Mouse (Mus musculus) thymus, postnatal 0 days (tissue): ENCODE results near the gene Olfr1056. TPM values are rescaled to one million over a fixed set of nuclear protein-coding genes. Genes with fewer than 3 reads are reported as not detected.
"Not testable (repeated sequence)": the region's sequence is repeated elsewhere in the genome, so short reads cannot be mapped to it uniquely, and the experiment has no call there.

Source experiments
- DNase-seq: peaks from one replicate; pipeline ENCODE4 v3.0.0-alpha.2; 2015; ENCODE audit warnings: low spot score
- polyA plus RNA-seq: library from polyadenylated mRNA; unstranded; fragments of >200 nt; fragmentation: Nextera tagmentation; extraction: Ambion mirVana; gene quantifications from 2 replicates; pipeline ENCODE4 v1.2.1, GENCODE M21; 2015

Olfr1056 gene
- polyA plus RNA-seq, result not detected in 2 replicates

DNA sequence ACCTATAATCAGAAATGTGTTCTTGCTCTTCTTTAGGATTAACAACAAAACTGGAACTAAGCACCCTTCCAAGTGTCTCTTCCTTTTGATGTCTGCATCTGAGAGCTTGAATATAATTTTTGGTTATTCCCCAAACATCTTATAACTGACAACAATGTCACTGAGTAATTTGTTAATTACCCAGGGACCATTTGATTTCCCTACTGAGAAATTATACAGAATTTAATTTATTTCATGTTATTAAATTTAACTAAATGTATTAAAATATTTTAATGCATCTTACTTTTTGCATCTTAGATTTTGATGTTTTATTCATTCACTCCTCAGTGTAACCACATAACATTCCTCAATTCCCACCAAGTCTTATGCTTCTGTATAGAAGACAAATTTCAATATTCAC, at the start of gene Olfr1056:
Gene Olfr1056 (minus strand): TSS at position 101 of the 400 bp plus-strand sequence.
- no peak for DNase-seq

GRCm38 (mm10) chr2:86395114-86395513, 32.8 kb upstream of the Olfr1056 start:
- DNase-seq, result no peak

GRCm38 (mm10) chr2:86388461-86388860, 26.2 kb upstream of the Olfr1056 start, which contains the start of gene Olfr1058:
Gene Olfr1058, minus strand, starts transcription at chr2:86388561.
- not testable (repeated sequence) for DNase-seq

DNA sequence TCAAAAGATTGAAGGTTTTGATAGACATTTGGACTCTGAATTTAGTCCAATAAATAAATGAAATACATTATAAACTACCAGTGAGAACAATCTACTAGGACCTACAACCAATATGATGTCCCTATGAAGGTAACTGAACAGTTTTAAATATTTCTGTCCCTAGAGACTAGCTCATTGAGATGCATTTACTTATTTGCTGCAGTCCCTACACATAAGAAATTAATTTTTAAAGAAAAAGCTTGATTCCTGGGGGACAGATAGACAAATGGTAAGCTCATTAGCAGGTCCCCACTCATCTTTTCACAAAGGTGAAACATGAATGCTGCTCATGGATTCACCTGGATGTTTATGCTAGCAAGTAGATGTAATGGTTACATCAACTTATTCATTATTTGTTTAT, 16.0 kb upstream of the Olfr1056 start, which contains the start of gene Olfr1057:
Gene Olfr1057 (minus strand): TSS at position 101 of the 400 bp plus-strand sequence.
- no peak for DNase-seq

DNA sequence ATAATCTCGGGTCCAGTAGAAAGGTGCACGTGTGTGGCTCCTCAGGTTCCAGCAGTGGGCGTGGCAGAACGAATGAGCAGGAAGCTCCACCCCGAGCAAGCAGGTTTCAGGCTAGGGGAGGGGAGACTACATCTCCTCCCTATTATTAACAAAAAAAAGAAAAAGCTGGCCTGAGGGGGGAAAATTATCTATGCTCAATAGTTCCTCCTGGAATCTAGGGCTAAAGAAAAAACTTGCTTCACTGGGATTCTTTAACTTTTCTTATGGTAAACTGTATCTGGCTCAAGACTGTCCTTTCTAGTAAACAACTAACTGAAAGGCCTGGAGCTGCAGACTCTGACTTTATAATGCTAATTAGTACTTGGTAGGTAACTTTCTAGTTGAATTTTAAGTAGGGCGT, 4.1 kb upstream of the Olfr1056 start:
- not testable (repeated sequence) for DNase-seq

- not testable (repeated sequence) for DNase-seq
Observed at GRCm38 (mm10) chr2:86351751-86352150, 10.5 kb downstream of the Olfr1056 start.

- no peak for DNase-seq
Observed at GRCm38 (mm10) chr2:86350184-86350583, 12.1 kb downstream of the Olfr1056 start, which contains the start of gene Olfr1055. Gene Olfr1055, minus strand, starts transcription at chr2:86350284.

DNA sequence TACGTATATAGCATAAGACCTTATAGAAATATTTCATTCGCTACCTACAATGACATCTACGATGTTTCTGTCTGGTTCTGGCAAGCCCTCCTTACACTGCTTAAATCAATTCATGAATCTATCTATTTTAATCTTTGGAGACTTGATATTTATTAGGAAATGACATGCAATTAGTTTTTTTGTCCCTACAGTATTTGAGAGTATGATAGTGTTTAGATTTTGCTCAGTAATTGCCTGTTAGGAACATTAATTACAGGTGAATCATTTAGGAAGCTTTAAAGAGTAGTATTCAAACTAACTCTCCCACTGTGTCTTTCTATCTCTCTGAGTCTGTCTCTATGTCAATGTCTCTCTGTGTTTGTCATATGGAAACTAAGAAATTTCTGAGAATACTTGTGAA, 26.9 kb downstream of the Olfr1056 start, which contains the start of gene Olfr1054:
Gene Olfr1054 (minus strand): TSS at position 101 of the 400 bp plus-strand sequence.
- no peak for DNase-seq

- DNase-seq, result no peak
Observed at GRCm38 (mm10) chr2:86315184-86315583, 47.1 kb downstream of the Olfr1056 start, which contains the start of gene Olfr1053. Gene Olfr1053, minus strand, starts transcription at chr2:86315284.

Other genes starting within 250 kb of the Olfr1056 start
- gene Olfr1039, start 226.5 kb downstream of the Olfr1056 start, polyA plus RNA-seq, result not detected in 2 replicates
- not detected in 2 replicates for gene Olfr1040, start 215.7 kb downstream of the Olfr1056 start, polyA plus RNA-seq
- not detected in 2 replicates for gene Olfr1042, start 200.6 kb downstream of the Olfr1056 start, polyA plus RNA-seq
- not detected in 2 replicates for gene Olfr1043, start 194.9 kb downstream of the Olfr1056 start, polyA plus RNA-seq
- gene Olfr1044, start 184.6 kb downstream of the Olfr1056 start, polyA plus RNA-seq, result not detected in 2 replicates
- gene Olfr52, start 176.8 kb downstream of the Olfr1056 start, polyA plus RNA-seq, result not detected in 2 replicates
- gene Olfr1045, start 159.5 kb downstream of the Olfr1056 start, polyA plus RNA-seq, result not detected in 2 replicates
- not detected in 2 replicates for gene Olfr1046, start 143.2 kb downstream of the Olfr1056 start, polyA plus RNA-seq
- not detected in 2 replicates for gene Olfr1047, start 131.1 kb downstream of the Olfr1056 start, polyA plus RNA-seq
- not detected in 2 replicates for gene Olfr1048, start 122.2 kb downstream of the Olfr1056 start, polyA plus RNA-seq
- gene Olfr1049, start 104.1 kb downstream of the Olfr1056 start, polyA plus RNA-seq, result not detected in 2 replicates
- not detected in 2 replicates for gene Olfr1051, start 83.4 kb downstream of the Olfr1056 start, polyA plus RNA-seq
- gene Olfr1052, start 70.0 kb downstream of the Olfr1056 start, polyA plus RNA-seq, result not detected in 2 replicates
- not detected in 2 replicates for gene Olfr1053, start 47.2 kb downstream of the Olfr1056 start, polyA plus RNA-seq
- not detected in 2 replicates for gene Olfr1054, start 27.0 kb downstream of the Olfr1056 start, polyA plus RNA-seq
- gene Olfr1055, start 12.2 kb downstream of the Olfr1056 start, polyA plus RNA-seq, result not detected in 2 replicates
- gene Olfr1057, start 15.9 kb upstream of the Olfr1056 start, polyA plus RNA-seq, result not detected in 2 replicates
- gene Olfr1058, start 26.1 kb upstream of the Olfr1056 start, polyA plus RNA-seq, result 0.08 TPM in 1 of 2 replicates, not detected in the other
- not detected in 2 replicates for gene Olfr1061, start 51.6 kb upstream of the Olfr1056 start, polyA plus RNA-seq
- 0.06 and 0.07 TPM in 2 replicates for gene Olfr1062, start 64.3 kb upstream of the Olfr1056 start, polyA plus RNA-seq
- not detected in 2 replicates for gene Olfr1065, start 88.1 kb upstream of the Olfr1056 start, polyA plus RNA-seq
- gene Olfr1066, start 93.8 kb upstream of the Olfr1056 start, polyA plus RNA-seq, result not detected in 2 replicates
- gene Olfr228, start 124.9 kb upstream of the Olfr1056 start, polyA plus RNA-seq, result not detected in 2 replicates
- not detected in 2 replicates for gene Olfr1076, start 146.0 kb upstream of the Olfr1056 start, polyA plus RNA-seq
- not detected in 2 replicates for gene Olfr1079, start 180.0 kb upstream of the Olfr1056 start, polyA plus RNA-seq
- gene Olfr1080, start 195.8 kb upstream of the Olfr1056 start, polyA plus RNA-seq, result not detected in 2 replicates
- not detected in 2 replicates for gene Olfr1082, start 236.5 kb upstream of the Olfr1056 start, polyA plus RNA-seq